Mouse (Mus musculus): ENCODE results near the gene Miga2. TPM values are rescaled to one million over a fixed set of nuclear protein-coding genes. Genes with fewer than 3 reads are reported as not detected.

Miga2 gene
- total and polyA plus RNA-seq, 2 experiments from 2014 or later, result 35.3 to 79.9 TPM

GRCm38 (mm10) chr2:30366203-30366602 is 2.2 kb downstream of the Miga2 start:
- ATAC-seq (no peak), DNase-seq (ENCODE audit: low spot score) (no peak)
- no peaks in the 10 kb centered on the region for H3K9me3 ChIP-seq (ENCODE audit: low read length)
- H3K4me1 ChIP-seq (ENCODE audit: insufficient read depth, low read length), result peaks cover 15% of the 10 kb centered on the region; the same call in 1 of the 2 replicates
- no peak overlapping the region for H3K4me3 ChIP-seq (ENCODE audit: low read length)
- peaks cover 42% of the 10 kb centered on the region for H3K36me3 ChIP-seq (ENCODE audit: insufficient read depth, low read length)
- WGBS, result 36% methylated on average over 5 of the region's 5 CpGs
- no peak overlapping the region for H3K27ac ChIP-seq
- no peak overlapping the region for H3K9ac ChIP-seq (replicated peaks; ENCODE audit: low read length)
- TF ChIP-seq CTCF (IDR thresholded peaks at IDR 0.05; ENCODE audit: low read depth), result no peak
- H3K27me3 ChIP-seq (ENCODE audit: insufficient read depth, low read length), result no peaks in the 10 kb centered on the region
- no peak overlapping the region for H3K4me2 ChIP-seq (ENCODE audit: low read depth, low read length)

GRCm38 (mm10) chr2:30371544-30371943 is 7.5 kb downstream of the Miga2 start:
- Histone ChIP-seq H3K27ac (no peak overlapping the region), H3K36me3 (ENCODE audit: insufficient read depth, low read length) (peaks cover 72% of the 10 kb centered on the region), H3K27me3 (ENCODE audit: insufficient read depth, low read length) (no peaks in the 10 kb centered on the region), H3K4me1 (ENCODE audit: insufficient read depth, low read length) (no peaks in the 10 kb centered on the region), H3K4me3 (ENCODE audit: low read length) (no peak overlapping the region), H3K9me3 (ENCODE audit: low read length) (no peaks in the 10 kb centered on the region), H3K9ac (replicated peaks; ENCODE audit: low read length) (no peak overlapping the region), H3K4me2 (ENCODE audit: low read depth, low read length) (no peak overlapping the region)
- ATAC-seq (no peak), DNase-seq (ENCODE audit: low spot score) (no peak)
- no peak for TF ChIP-seq CTCF (IDR thresholded peaks at IDR 0.05; ENCODE audit: low read depth)
- 96% methylated on average over 8 of the region's 8 CpGs for WGBS

- no peak overlapping the region for H3K4me3 ChIP-seq (ENCODE audit: low read length)
- no peak overlapping the region for H3K27ac ChIP-seq
- no peak overlapping the region for H3K4me2 ChIP-seq (ENCODE audit: low read depth, low read length)
- no peaks in the 10 kb centered on the region for H3K9me3 ChIP-seq (ENCODE audit: low read length)
- WGBS, result 96% methylated on average over 5 of the region's 5 CpGs
- ATAC-seq (no peak), DNase-seq (ENCODE audit: low spot score) (no peak)
- H3K9ac ChIP-seq (replicated peaks; ENCODE audit: low read length), result no peak overlapping the region
- no peaks in the 10 kb centered on the region for H3K27me3 ChIP-seq (ENCODE audit: insufficient read depth, low read length)
- peaks cover 72% of the 10 kb centered on the region for H3K36me3 ChIP-seq (ENCODE audit: insufficient read depth, low read length)
- TF ChIP-seq CTCF (IDR thresholded peaks at IDR 0.05; ENCODE audit: low read depth), result no peak
- H3K4me1 ChIP-seq (ENCODE audit: insufficient read depth, low read length), result no peaks in the 10 kb centered on the region
These were observed 8.7 kb downstream of the Miga2 start for GRCm38 (mm10) chr2:30372726-30373125.

DNA sequence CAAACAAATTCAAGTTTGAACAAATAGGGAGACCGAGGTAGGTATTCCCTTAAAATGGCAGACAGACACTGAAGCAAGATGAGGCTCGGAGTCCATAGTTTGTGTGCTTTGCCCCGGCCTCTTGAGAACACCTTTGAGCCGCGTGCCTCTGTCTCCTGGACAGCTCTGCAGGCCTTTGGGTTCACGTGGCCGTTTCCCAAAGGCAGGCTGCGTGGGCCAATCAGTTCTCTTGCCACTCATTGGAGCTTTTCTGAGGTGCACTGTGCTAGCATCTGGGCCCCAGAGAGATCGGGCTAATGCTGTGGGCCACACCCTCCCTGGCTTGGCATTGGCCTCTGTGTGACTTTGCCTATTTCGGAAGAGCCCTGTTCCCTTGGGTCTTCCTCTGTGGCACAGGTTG is 11.9 kb downstream of the Miga2 start:
- H3K27ac ChIP-seq, result no peak overlapping the region
- ATAC-seq (no peak), DNase-seq (ENCODE audit: low spot score) (no peak)
- H3K4me2 ChIP-seq (ENCODE audit: low read depth, low read length), result no peak overlapping the region
- no peaks in the 10 kb centered on the region for H3K27me3 ChIP-seq (ENCODE audit: insufficient read depth, low read length)
- no peak overlapping the region for H3K9ac ChIP-seq (replicated peaks; ENCODE audit: low read length)
- no peak for TF ChIP-seq CTCF (IDR thresholded peaks at IDR 0.05; ENCODE audit: low read depth)
- H3K36me3 ChIP-seq (ENCODE audit: insufficient read depth, low read length), result peaks cover 67% of the 10 kb centered on the region; the same call in 1 of the 2 replicates
- no peaks in the 10 kb centered on the region for H3K9me3 ChIP-seq (ENCODE audit: low read length)
- no peak overlapping the region for H3K4me3 ChIP-seq (ENCODE audit: low read length)
- H3K4me1 ChIP-seq (ENCODE audit: insufficient read depth, low read length), result no peaks in the 10 kb centered on the region
- 94% methylated on average over 10 of the region's 10 CpGs for WGBS

DNA sequence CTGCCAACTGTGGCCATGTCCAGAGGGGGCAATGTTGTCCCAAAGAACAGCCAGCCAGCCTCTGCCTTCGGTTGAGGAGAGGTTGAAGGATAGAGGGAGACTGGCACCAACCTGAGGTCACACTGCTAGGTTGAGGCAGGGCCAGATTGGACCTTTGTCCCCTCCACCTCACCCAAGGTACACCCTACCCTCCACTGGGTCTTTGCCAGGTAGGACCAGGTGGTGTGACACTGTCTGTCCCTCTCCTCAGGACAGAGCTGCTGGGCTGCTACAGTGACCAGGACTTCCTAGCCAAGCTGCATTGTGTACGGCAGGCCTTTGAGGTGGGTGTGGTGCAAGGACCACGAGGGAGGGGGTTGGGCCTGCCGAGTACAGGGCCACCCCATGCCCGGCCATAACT is 13.7 kb downstream of the Miga2 start:
- WGBS, result 91% methylated on average over 5 of the region's 5 CpGs
- Histone ChIP-seq H3K9ac (replicated peaks; ENCODE audit: low read length) (no peak overlapping the region), H3K36me3 (ENCODE audit: insufficient read depth, low read length) (peaks cover 63% of the 10 kb centered on the region; the same call in 1 of the 2 replicates), H3K4me2 (ENCODE audit: low read depth, low read length) (no peak overlapping the region), H3K27ac (no peak overlapping the region), H3K27me3 (ENCODE audit: insufficient read depth, low read length) (no peaks in the 10 kb centered on the region), H3K9me3 (ENCODE audit: low read length) (no peaks in the 10 kb centered on the region), H3K4me3 (ENCODE audit: low read length) (no peak overlapping the region), H3K4me1 (ENCODE audit: insufficient read depth, low read length) (no peaks in the 10 kb centered on the region)
- ATAC-seq (no peak), DNase-seq (ENCODE audit: low spot score) (no peak)
- TF ChIP-seq CTCF (IDR thresholded peaks at IDR 0.05; ENCODE audit: low read depth), result no peak

GRCm38 (mm10) chr2:30379307-30379706 is 15.3 kb downstream of the Miga2 start:
- Histone ChIP-seq H3K9ac (replicated peaks; ENCODE audit: low read length) (no peak overlapping the region), H3K4me3 (ENCODE audit: low read length) (no peak overlapping the region), H3K9me3 (ENCODE audit: low read length) (no peaks in the 10 kb centered on the region), H3K27ac (no peak overlapping the region), H3K27me3 (ENCODE audit: insufficient read depth, low read length) (no peaks in the 10 kb centered on the region), H3K4me2 (ENCODE audit: low read depth, low read length) (no peak overlapping the region), H3K4me1 (ENCODE audit: insufficient read depth, low read length) (no peaks in the 10 kb centered on the region), H3K36me3 (ENCODE audit: insufficient read depth, low read length) (peaks cover 64% of the 10 kb centered on the region)
- DNase-seq (ENCODE audit: low spot score) (no peak), ATAC-seq (no peak)
- TF ChIP-seq CTCF (IDR thresholded peaks at IDR 0.05; ENCODE audit: low read depth), result no peak
- 86% methylated on average over 7 of the region's 7 CpGs for WGBS

DNA sequence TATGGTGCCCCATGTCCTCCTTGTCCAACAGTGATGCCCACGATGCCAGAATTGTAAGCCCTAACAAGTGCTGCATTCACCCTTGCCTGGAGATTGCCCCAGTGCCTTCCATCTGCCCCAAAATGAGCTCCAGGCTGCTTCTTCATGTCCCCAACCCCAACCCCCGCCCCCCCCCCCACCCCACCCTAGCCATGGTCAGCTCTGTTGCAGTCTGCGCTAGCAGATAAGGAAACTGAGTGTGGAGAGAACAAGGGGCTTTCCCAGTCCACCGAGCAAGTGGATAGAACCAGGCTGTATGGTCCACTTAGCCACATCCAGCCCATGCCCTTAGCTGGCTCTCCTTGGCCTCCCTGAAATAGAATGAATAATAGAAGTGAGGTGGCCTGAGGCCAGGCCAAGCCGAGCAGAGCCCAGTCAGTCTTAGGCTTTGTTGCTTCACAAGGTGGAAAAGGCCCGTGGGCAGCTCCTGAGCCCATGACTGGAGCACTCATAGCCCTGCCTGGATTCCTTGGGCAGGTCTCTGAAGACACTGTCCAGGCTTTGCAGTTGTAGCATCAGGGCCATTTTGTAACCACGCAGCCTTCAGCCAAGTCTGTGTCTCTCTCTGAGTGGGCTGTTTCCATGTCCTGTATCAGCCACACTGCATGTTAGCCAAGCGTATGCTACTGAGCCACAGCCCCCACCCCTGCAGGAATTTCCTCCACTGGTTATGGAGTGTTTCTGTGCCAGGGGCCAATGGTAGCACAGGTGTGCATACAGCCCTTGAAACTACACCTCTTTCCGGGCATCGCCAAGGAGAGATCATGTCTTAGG is 16.7 kb downstream of the Miga2 start:
- H3K4me2 ChIP-seq (ENCODE audit: low read depth, low read length), result no peak overlapping the region
- 92% methylated on average over 10 of the region's 10 CpGs for WGBS
- no peak for TF ChIP-seq CTCF (IDR thresholded peaks at IDR 0.05; ENCODE audit: low read depth)
- peaks cover 71% of the 10 kb centered on the region for H3K36me3 ChIP-seq (ENCODE audit: insufficient read depth, low read length)
- no peaks in the 10 kb centered on the region for H3K27me3 ChIP-seq (ENCODE audit: insufficient read depth, low read length)
- H3K9me3 ChIP-seq (ENCODE audit: low read length), result no peaks in the 10 kb centered on the region
- ATAC-seq (no peak), DNase-seq (ENCODE audit: low spot score) (no peak)
- H3K9ac ChIP-seq (replicated peaks; ENCODE audit: low read length), result no peak overlapping the region
- H3K4me1 ChIP-seq (ENCODE audit: insufficient read depth, low read length), result no peaks in the 10 kb centered on the region
- H3K27ac ChIP-seq, result no peak overlapping the region
- no peak overlapping the region for H3K4me3 ChIP-seq (ENCODE audit: low read length)

All from hindbrain, postnatal 0 days (tissue).